Comparison of ENCODE assay signal across 8 mouse cellular contexts in genomic region chr2:28467860-28468485, GRCm38 (mm10). TPM values are rescaled to one million over a fixed set of nuclear protein-coding genes. Genes with fewer than 3 reads are reported as not detected.
A peak's percentile ranks its signal among the peaks of the same experiment; 100 is the strongest.
DNase-seq lines count a peak whose midpoint lies in the region; ATAC-seq and TF ChIP-seq lines count a peak whose summit lies in the region.

Mrps2 (plus strand) TSS chr2:28468066.

- peak; percentile 58; the same call in 1 of the 2 replicates for TF ChIP-seq POLR2A in cortical plate, adult 2 months (IDR thresholded peaks at IDR 0.05; ENCODE audit: extremely low read depth, insufficient read depth, low read length)

- H3K27ac ChIP-seq in cortical plate, adult 2 months (ENCODE audit: insufficient read depth, low read length) = no peak within 1 kb of the TSS

- peak; percentile 58 for TF ChIP-seq CTCF in cortical plate, adult 2 months (IDR thresholded peaks at IDR 0.05; ENCODE audit: extremely low read depth, insufficient read depth, low read length)

- H3K4me1 ChIP-seq in cortical plate, adult 2 months (ENCODE audit: control insufficient read depth, insufficient read depth, low read length) = peaks cover 4% of the 10 kb centered on the region; the same call in 1 of the 2 replicates

- ATAC-seq in megakaryocyte progenitor cell, adult 5-6 weeks (replicated peaks; ENCODE audit: poor library complexity) = peak; percentile 96

- DNase-seq in ZHBTc4 (ENCODE audit: low read depth, low spot score) = peak; percentile 95
- DNase-seq in gastrocnemius, postnatal 10 days = peak; percentile 87
- DNase-seq in induced T-regulatory cell, adult 2 months (ENCODE audit: low read depth) = peak; percentile 86
- DNase-seq in left cerebral cortex, adult 9 months (ENCODE audit: low spot score in 2 of 2) = peak; percentile 52 to 83
- DNase-seq in right cerebral cortex, postnatal 14 days = peak; percentile 88
- peak; percentile 72 to 81 for DNase-seq in urinary bladder, postnatal 36 days (ENCODE audit: low spot score in 2 of 2)

- H3K4me3 ChIP-seq in cortical plate, adult 2 months (ENCODE audit: insufficient read depth, low read length) = peak within 1 kb of the TSS; percentile 70

RNA-seq across cellular contexts. Expression of gene Mrps2, which starts in this region (rescaled TPM):
- 37.2 and 38.8 TPM in 2 replicates for polyA plus RNA-seq in cortical plate, adult 2 months (2012; rRNA removed)
- 10 to 100 TPM; 28.3 to 31.5 TPM for total RNA-seq in gastrocnemius, postnatal 10 days (2021)
- 64.8 and 71.0 TPM in 2 replicates for total RNA-seq in megakaryocyte progenitor cell, adult 5-6 weeks (2015)
- total RNA-seq in megakaryocyte progenitor cell, adult 5-6 weeks (2017) = 31.2 and 32.5 TPM in 2 replicates
